ENCODE assay signal across 8 mouse cellular contexts in the genomic region with DNA sequence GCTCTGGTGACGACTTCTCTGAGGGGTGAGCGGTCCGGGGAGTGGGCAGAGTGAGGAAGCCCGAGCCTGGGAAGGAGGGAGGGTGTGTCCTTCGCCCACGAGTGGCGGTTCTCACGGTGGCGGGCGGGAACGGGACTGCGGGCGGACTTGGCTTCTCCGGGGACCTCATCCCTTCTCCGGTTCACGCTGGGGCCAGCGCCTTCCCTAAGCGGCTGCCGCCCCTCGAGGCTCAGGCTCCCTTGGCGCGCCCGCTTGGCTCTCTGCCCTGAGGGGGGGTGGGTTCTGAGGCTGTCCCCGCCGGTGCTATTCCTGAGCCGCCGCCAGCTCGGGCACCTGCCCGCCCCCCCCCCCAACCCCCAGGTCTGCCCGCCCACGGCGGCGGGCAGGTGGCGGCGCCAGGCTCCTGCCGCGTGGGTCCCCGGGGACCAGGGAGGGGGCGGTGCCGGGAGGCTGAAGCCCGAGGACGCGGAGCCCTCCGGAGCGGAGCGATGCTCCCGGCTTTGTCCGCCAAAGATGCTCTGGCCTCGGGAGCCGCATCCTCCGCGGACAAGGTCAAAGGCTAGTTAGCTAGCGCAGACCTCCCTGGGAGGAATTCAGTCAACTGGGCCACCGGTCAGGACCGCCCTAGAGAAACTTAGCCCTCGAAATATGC. TPM values are rescaled to one million over a fixed set of nuclear protein-coding genes. Genes with fewer than 3 reads are reported as not detected.
A peak's percentile ranks its signal among the peaks of the same experiment; 100 is the strongest.
DNase-seq lines count a peak whose midpoint lies in the region; ATAC-seq and TF ChIP-seq lines count a peak whose summit lies in the region.

No protein-coding gene starts in this region.

- peak overlapping the region; percentile 66 for H3K4me2 ChIP-seq in heart, embryonic 15.5 days
- peak overlapping the region; percentile 38 for H3K4me2 ChIP-seq in limb, embryonic 11.5 days (ENCODE audit: low read depth, severe bottlenecking)
- H3K4me2 ChIP-seq in midbrain, postnatal 0 days (ENCODE audit: low read depth, low read length, poor library complexity, severe bottlenecking) = peak overlapping the region; percentile 53

- peak overlapping the region; percentile 60 for H3K9ac ChIP-seq in heart, embryonic 15.5 days
- H3K9ac ChIP-seq in limb, embryonic 11.5 days (ENCODE audit: low read length) = peak overlapping the region; percentile 66
- H3K9ac ChIP-seq in midbrain, postnatal 0 days (replicated peaks; ENCODE audit: low read length, poor library complexity, severe bottlenecking) = peak overlapping the region; percentile 65

- H3K4me3 ChIP-seq in heart, embryonic 15.5 days = peak overlapping the region; percentile 71
- peak overlapping the region; percentile 57 for H3K4me3 ChIP-seq in limb, embryonic 11.5 days (ENCODE audit: low read depth, low read length)
- H3K4me3 ChIP-seq in midbrain, postnatal 0 days (ENCODE audit: low read depth, low read length) = peak overlapping the region; percentile 62

- peak; percentile 15 to 58 for DNase-seq in cerebellum, adult 18-20 months
- DNase-seq in cerebellum, adult 9-11 months = no peak
- peak; percentile 5 for DNase-seq in urinary bladder, postnatal 14 days (ENCODE audit: low spot score)
- DNase-seq in urinary bladder, adult 2 months (ENCODE audit: low spot score) = no peak
- DNase-seq in limb, embryonic 11.5 days (ENCODE audit: low spot score) = peak; percentile 42
- peak; percentile 0 for DNase-seq in midbrain, postnatal 0 days (ENCODE audit: low spot score)

- H3K9me3 ChIP-seq in heart, embryonic 15.5 days (replicated peaks) = no peaks in the 10 kb centered on the region
- H3K9me3 ChIP-seq in limb, embryonic 11.5 days (ENCODE audit: control insufficient read depth, low read length) = no peaks in the 10 kb centered on the region
- no peaks in the 10 kb centered on the region for H3K9me3 ChIP-seq in midbrain, postnatal 0 days (ENCODE audit: low read length)

- no peaks in the 10 kb centered on the region for H3K4me1 ChIP-seq in heart, embryonic 15.5 days (replicated peaks)
- H3K4me1 ChIP-seq in limb, embryonic 11.5 days (ENCODE audit: control insufficient read depth, insufficient read depth, low read length) = no peaks in the 10 kb centered on the region
- H3K4me1 ChIP-seq in midbrain, postnatal 0 days (ENCODE audit: insufficient read depth, low read length) = no peaks in the 10 kb centered on the region

- ATAC-seq in heart, embryonic 15.5 days (replicated peaks; ENCODE audit: insufficient number of reproducible peaks, insufficient read depth, low FRiP score, low read depth) = peak; percentile 64
- peak; percentile 27; the same call in 1 of the 2 replicates for ATAC-seq in limb, embryonic 11.5 days (ENCODE audit: insufficient number of reproducible peaks, low FRiP score, low TSS enrichment, low read depth)
- ATAC-seq in midbrain, postnatal 0 days (ENCODE audit: low FRiP score) = peak; percentile 67
- no peak for ATAC-seq in inflammation-experienced regulatory T-cells, adult 6 months

- no peaks in the 10 kb centered on the region for H3K27me3 ChIP-seq in heart, embryonic 15.5 days
- H3K27me3 ChIP-seq in limb, embryonic 11.5 days (ENCODE audit: control insufficient read depth, insufficient read depth, low read length) = no peaks in the 10 kb centered on the region
- no peaks in the 10 kb centered on the region for H3K27me3 ChIP-seq in midbrain, postnatal 0 days (ENCODE audit: insufficient read depth, low read length)

- no peak for TF ChIP-seq CTCF in midbrain, postnatal 0 days (IDR thresholded peaks at IDR 0.05)

- WGBS in heart, embryonic 15.5 days = 10% methylated on average over 42 of the region's 56 CpGs
- 22% methylated on average over 38 of the region's 56 CpGs for WGBS in limb, embryonic 11.5 days
- 27% methylated on average over 26 of the region's 56 CpGs for WGBS in midbrain, postnatal 0 days

- no peaks in the 10 kb centered on the region for H3K36me3 ChIP-seq in heart, embryonic 15.5 days
- H3K36me3 ChIP-seq in limb, embryonic 11.5 days (ENCODE audit: control insufficient read depth, insufficient read depth, low read length) = no peaks in the 10 kb centered on the region
- H3K36me3 ChIP-seq in midbrain, postnatal 0 days (ENCODE audit: insufficient read depth, low read length) = no peaks in the 10 kb centered on the region

- peak overlapping the region; percentile 82 for H3K27ac ChIP-seq in heart, embryonic 15.5 days
- H3K27ac ChIP-seq in limb, embryonic 11.5 days (replicated peaks; ENCODE audit: low read depth, low read length) = no peak overlapping the region; the same call in 1 of the 2 replicates
- H3K27ac ChIP-seq in midbrain, postnatal 0 days (ENCODE audit: low read depth, low read length) = peak overlapping the region; percentile 67

RNA-seq across cellular contexts. Expression of a gene that starts 6.4 kb away (rescaled TPM):
- 10.3 and 13.5 TPM in 2 replicates for polyA plus RNA-seq in urinary bladder, adult 2 months (2012; rRNA removed)
- polyA plus RNA-seq in heart, embryonic 15.5 days (2015; fragmentation: Nextera tagmentation; extraction: Ambion mirVana) = 10.3 and 12.5 TPM in 2 replicates
- 21.7 and 22.9 TPM in 2 replicates for polyA plus RNA-seq in limb, embryonic 11.5 days (2014; fragmentation: Nextera tagmentation; extraction: Ambion mirVana)
- total RNA-seq in midbrain, postnatal 0 days (2014; rRNA removed) = 9.9 and 15.4 TPM in 2 replicates
- 14.4 and 15.7 TPM in 2 replicates for polyA plus RNA-seq in midbrain, postnatal 0 days (2015; fragmentation: Nextera tagmentation; extraction: Ambion mirVana)
- polyA plus RNA-seq in inflammation-experienced regulatory T-cells, adult 6 months (2017; shearing (Covaris generic)) = 10 to 100 TPM; 41.2 to 56.5 (median 43.7) TPM

Comparison
In these comparisons a context has a peak if more than half of its experiments do, and no peak if none do; other contexts are left out.
1. DNase-seq: peak in cerebellum, adult 18-20 months (2 of 2), urinary bladder, postnatal 14 days (single experiment), limb, embryonic 11.5 days (single experiment) and midbrain, postnatal 0 days (single experiment); none in cerebellum, adult 9-11 months (single experiment) and urinary bladder, adult 2 months (single experiment).
2. Peak in every context shown above with its lines, with median percentiles within 50 percentile points of each other: H3K4me2 ChIP-seq, H3K4me3 ChIP-seq and H3K9ac ChIP-seq.